Mouse (Mus musculus) left cerebral cortex, postnatal 4 days (tissue): ENCODE measurements at regions not wholly inside any gene's neighbourhood (a gene's known extent, or its start where the extent isn't known, plus 50 kb on each side); places are given as distances from the start of the nearest gene placed in this dataset.

Experiments
- DNase-seq: peaks from one replicate; pipeline ENCODE4 v3.0.0-alpha.2; 2022
- intact Hi-C: fragments of 180-260 bp; cut with DNase I; formaldehyde crosslinking; loops from one replicate; pipeline ENCODE4 v1.15.1; 2025

- intact Hi-C loops, result no loop called here
- no peak for DNase-seq
These were observed 54.0 kb upstream of the Vmn2r7 start for GRCm38 (mm10) chr3:64898610-64899009.

- intact Hi-C loops, result no loop called here
- DNase-seq, result no peak
These were observed 56.8 kb upstream of the Vmn2r7 start for GRCm38 (mm10) chr3:64901317-64901892.

- intact Hi-C loops, result no loop called here
- DNase-seq, result no peak
These were observed 104.7 kb upstream of the Vmn2r7 start for GRCm38 (mm10) chr3:64949307-64949706.

- DNase-seq, result no peak
- intact Hi-C loops, result no loop called here
These were observed 120.3 kb upstream of the Vmn2r7 start for GRCm38 (mm10) chr3:64964667-64965415.

- DNase-seq, result no peak
- intact Hi-C loops, result no loop called here
These were observed 120.9 kb upstream of the Vmn2r7 start for GRCm38 (mm10) chr3:64965416-64965980.

- intact Hi-C loops, result no loop called here
These were observed 123.7 kb upstream of the Vmn2r7 start for GRCm38 (mm10) chr3:64968275-64968674.

GRCm38 (mm10) chr3:64984369-64984768 lies 124.8 kb upstream of the Kcnab1 start:
- intact Hi-C loops, result loop anchor here (10.0 kb wide), 2 partner anchors 370 to 940 kb away; no protein-coding TSS in a partner anchor
- no peak for DNase-seq

More at GRCm38 (mm10) chr3:64968275-64968674, 123.7 kb upstream of the Vmn2r7 start:
- no peak for DNase-seq

- DNase-seq, result peak; percentile 32
- intact Hi-C loops, result loop anchor here (10.0 kb wide), 2 partner anchors 367 to 937 kb away; no protein-coding TSS in a partner anchor
These were observed 121.5 kb upstream of the Kcnab1 start for GRCm38 (mm10) chr3:64987665-64988064.

GRCm38 (mm10) chr3:64996451-64996850 lies 112.7 kb upstream of the Kcnab1 start:
- DNase-seq, result no peak
- intact Hi-C loops, result loop anchor here (10.0 kb wide), 1 partner anchor 108 kb away; the partner anchor contains the start of gene Kcnab1

- DNase-seq, result no peak
- intact Hi-C loops, result loop anchor here (10.0 kb wide), 1 partner anchor 107 kb away; the partner anchor contains the start of gene Kcnab1
These were observed 111.6 kb upstream of the Kcnab1 start for GRCm38 (mm10) chr3:64997552-64997951.

GRCm38 (mm10) chr3:65001131-65001530 lies 108.1 kb upstream of the Kcnab1 start:
- DNase-seq, result no peak
- intact Hi-C loops, result no loop called here

GRCm38 (mm10) chr3:65002578-65002977 lies 106.6 kb upstream of the Kcnab1 start:
- DNase-seq, result no peak
- intact Hi-C loops, result no loop called here

GRCm38 (mm10) chr3:65006127-65006526 lies 103.1 kb upstream of the Kcnab1 start:
- intact Hi-C loops, result no loop called here
- no peak for DNase-seq

GRCm38 (mm10) chr3:65006565-65006964 lies 102.6 kb upstream of the Kcnab1 start:
- DNase-seq, result no peak
- intact Hi-C loops, result no loop called here

GRCm38 (mm10) chr3:65023876-65024275 lies 85.3 kb upstream of the Kcnab1 start:
- intact Hi-C loops, result no loop called here

GRCm38 (mm10) chr3:65037626-65038025 lies 71.6 kb upstream of the Kcnab1 start:
- DNase-seq, result no peak
- intact Hi-C loops, result no loop called here

More at GRCm38 (mm10) chr3:65023876-65024275, 85.3 kb upstream of the Kcnab1 start:
- peak; percentile 35 for DNase-seq

- intact Hi-C loops, result no loop called here
- DNase-seq, result no peak
These were observed 61.3 kb upstream of the Kcnab1 start for GRCm38 (mm10) chr3:65047879-65048278.

GRCm38 (mm10) chr3:65055401-65055800 lies 53.8 kb upstream of the Kcnab1 start:
- peak; percentile 2 for DNase-seq
- intact Hi-C loops, result no loop called here
